Mouse (Mus musculus) kidney, postnatal 0 days (tissue): ENCODE measurements at regions not wholly inside any gene's neighbourhood (a gene's known extent, or its start where the extent isn't known, plus 50 kb on each side); places are given as distances from the start of the nearest gene placed in this dataset.
A peak's percentile ranks its signal among the peaks of the same experiment; 100 is the strongest.
"Not testable (repeated sequence)": the region's sequence is repeated elsewhere in the genome, so short reads cannot be mapped to it uniquely, and the experiment has no call there.

ENCODE experiments used
- ATAC-seq: fragments of 200-750 bp; cut with Nextera tagmentation; replicated peaks from 2 replicates; pipeline ENCODE4 v1.8.0; 2017; ENCODE audit warnings: low read depth, moderate number of reproducible peaks, moderate TSS enrichment, moderate library complexity; ENCODE audit not compliant: low FRiP score
- DNase-seq: peaks from one replicate; pipeline ENCODE4 v3.0.0-alpha.2; 2016; ENCODE audit warnings: low spot score
- H3K27ac ChIP-seq: fragments of 300-500 bp; sonication (generic); 2 replicates; pipeline ENCODE4 v1.5.1; 2014; ENCODE audit warnings: mild to moderate bottlenecking
- H3K27me3 ChIP-seq: fragments of 300-500 bp; sonication (generic); 2 replicates; pipeline ENCODE4 v1.6.1; 2014; ENCODE audit warnings: low read length, mixed read lengths; ENCODE audit not compliant: insufficient read depth
- H3K36me3 ChIP-seq: fragments of 300-500 bp; sonication (generic); 2 replicates; pipeline ENCODE4 v1.6.1; 2014; ENCODE audit warnings: low read length, mixed read lengths; ENCODE audit not compliant: insufficient read depth
- H3K4me1 ChIP-seq: fragments of 300-500 bp; sonication (generic); replicated peaks from 2 replicates; pipeline ENCODE4 v1.6.1; 2014; ENCODE audit warnings: antibody characterized with exemption, low read length, mixed read lengths; ENCODE audit not compliant: insufficient read depth
- H3K4me2 ChIP-seq: fragments of 300-500 bp; sonication (generic); 2 replicates; pipeline ENCODE4 v1.6.1; 2014; ENCODE audit warnings: mild to moderate bottlenecking, low read length, moderate library complexity, mixed read lengths
- H3K4me3 ChIP-seq: fragments of 300-500 bp; sonication (generic); replicated peaks from 2 replicates; pipeline ENCODE4 v1.5.1; 2014; ENCODE audit warnings: low read depth, low read length
- H3K9ac ChIP-seq: fragments of 300-500 bp; sonication (generic); 2 replicates; pipeline ENCODE4 v1.6.1; 2014; ENCODE audit warnings: low read depth, low read length
- H3K9me3 ChIP-seq: fragments of 300-500 bp; sonication (generic); replicated peaks from 2 replicates; pipeline ENCODE4 v1.6.1; 2016; ENCODE audit warnings: low read length, inconsistent platforms, mixed read lengths
- CTCF ChIP-seq: IDR thresholded peaks from 2 replicates; pipeline ENCODE4 v1.5.1; 2016; ENCODE audit warnings: antibody characterized with exemption, low read depth, mild to moderate bottlenecking, moderate library complexity
- WGBS: fragments of 180-500 bp; shearing (Covaris S2); extraction: QIAGEN DNeasy Blood & Tissue Kit; methylation state at CpG from one replicate; pipeline ENCODE4 v1.1.7; 2014; 5-methylcytosine and 5-hydroxymethylcytosine counted together

DNA sequence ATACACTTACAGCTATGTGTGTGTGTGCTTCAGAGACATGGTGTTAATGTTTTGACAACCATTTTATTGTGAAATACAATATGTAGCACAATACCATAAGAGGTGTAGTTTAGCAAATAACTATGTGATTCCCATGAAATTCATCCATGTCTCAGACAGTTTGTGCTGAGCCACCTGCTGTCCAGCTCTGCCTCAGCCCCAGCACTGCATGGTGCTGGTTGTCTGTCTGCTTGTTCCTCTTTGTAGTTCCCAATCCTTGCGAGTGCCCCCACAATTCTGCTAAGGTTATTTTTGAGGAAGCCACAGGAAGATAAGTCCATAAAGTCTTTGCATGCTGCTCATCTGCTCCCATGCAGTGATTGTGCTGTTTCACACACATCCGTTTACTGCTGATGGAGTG is 97.8 kb upstream of the Tns3 start:
- H3K36me3 ChIP-seq: no peaks in the 10 kb centered on the region
- 31% methylated on average over 2 of the region's 2 CpGs for WGBS
- no peaks in the 10 kb centered on the region for H3K9me3 ChIP-seq
- H3K9ac ChIP-seq: no peak overlapping the region
- DNase-seq (no peak), ATAC-seq (peak; percentile 52; the same call in 1 of the 2 replicates)
- peaks cover 10% of the 10 kb centered on the region; the same call in 1 of the 2 replicates for H3K4me1 ChIP-seq
- no peak for TF ChIP-seq CTCF
- no peak overlapping the region for H3K4me2 ChIP-seq
- H3K4me3 ChIP-seq: no peak overlapping the region
- no peaks in the 10 kb centered on the region for H3K27me3 ChIP-seq
- H3K27ac ChIP-seq: no peak overlapping the region

DNA sequence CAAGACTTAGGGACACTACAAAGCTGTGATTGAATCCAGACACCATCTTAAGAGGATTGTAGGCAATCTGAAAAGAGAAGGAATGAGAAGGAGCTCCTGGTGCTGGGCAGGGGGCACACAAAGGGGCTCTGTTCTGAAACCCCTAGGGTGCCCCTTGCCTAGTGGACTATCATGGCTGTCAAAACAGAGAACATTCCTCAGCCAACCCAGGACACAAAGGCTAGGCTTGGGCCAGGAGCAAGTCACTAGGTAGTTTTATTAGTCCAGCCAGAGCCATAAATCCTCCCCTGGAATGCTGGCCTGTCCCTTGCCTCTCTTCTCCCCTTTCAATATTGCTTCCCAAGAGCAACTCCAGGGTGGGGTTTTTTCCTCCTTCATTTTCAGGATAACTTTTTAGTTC is 97.3 kb upstream of the Tns3 start:
- H3K4me3 ChIP-seq: no peak overlapping the region
- no peaks in the 10 kb centered on the region for H3K9me3 ChIP-seq
- H3K4me2 ChIP-seq: no peak overlapping the region
- ATAC-seq: peak; percentile 65; the same call in 1 of the 2 replicates
- no peaks in the 10 kb centered on the region for H3K36me3 ChIP-seq
- H3K27ac ChIP-seq: peak overlapping the region; percentile 57
- peak; percentile 90 for DNase-seq
- TF ChIP-seq CTCF: no peak
- H3K9ac ChIP-seq: no peak overlapping the region
- no peaks in the 10 kb centered on the region for H3K27me3 ChIP-seq
- H3K4me1 ChIP-seq: peaks cover 10% of the 10 kb centered on the region; the same call in 1 of the 2 replicates

DNA sequence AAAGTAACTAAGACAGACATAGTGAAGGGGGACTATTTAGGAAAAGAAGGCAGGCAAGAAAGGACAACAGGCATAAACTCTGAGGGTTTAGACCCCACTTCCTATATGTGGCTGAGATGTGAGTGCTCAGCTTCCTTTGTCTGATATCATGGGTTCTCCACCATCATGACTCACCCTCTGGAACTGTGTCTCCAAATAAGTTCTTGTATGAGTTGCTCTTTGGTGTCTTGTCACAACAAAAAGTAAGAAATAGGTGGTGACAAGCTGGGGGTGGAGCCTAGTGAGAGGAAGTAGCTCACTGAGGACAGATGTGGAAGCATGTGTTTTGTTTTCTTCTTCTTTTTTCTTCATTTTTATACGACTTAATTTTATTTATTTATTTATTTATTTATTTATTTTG is 95.5 kb upstream of the Tns3 start:
- ATAC-seq (no peak), DNase-seq (no peak)
- 94% methylated on average over 1 of the region's 1 CpGs for WGBS
- H3K4me3 ChIP-seq: no peak overlapping the region
- H3K4me2 ChIP-seq: no peak overlapping the region
- H3K4me1 ChIP-seq: peaks cover 10% of the 10 kb centered on the region; the same call in 1 of the 2 replicates
- no peaks in the 10 kb centered on the region for H3K9me3 ChIP-seq
- H3K36me3 ChIP-seq: no peaks in the 10 kb centered on the region
- H3K9ac ChIP-seq: no peak overlapping the region
- TF ChIP-seq CTCF: no peak
- no peaks in the 10 kb centered on the region for H3K27me3 ChIP-seq
- H3K27ac ChIP-seq: no peak overlapping the region

DNA sequence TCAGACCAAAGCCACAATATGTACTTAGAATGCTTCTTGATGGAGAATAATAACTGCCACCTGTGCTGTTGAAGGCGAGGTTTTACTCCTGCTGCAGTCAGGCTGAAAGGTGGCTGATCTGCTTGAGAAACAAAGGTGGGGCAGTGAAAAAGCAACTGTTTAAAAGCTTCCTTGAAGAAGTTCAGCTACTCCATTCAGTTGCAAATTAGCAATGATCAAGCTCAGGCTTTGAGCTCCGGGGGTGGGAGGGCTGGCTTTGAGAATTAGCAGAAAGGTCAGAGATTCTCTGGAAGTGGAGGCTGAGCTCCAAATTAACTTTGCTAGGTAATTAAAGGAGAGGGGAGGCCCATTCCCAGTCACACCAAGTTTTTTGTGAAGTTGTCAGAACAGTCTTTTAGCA is 90.2 kb upstream of the Tns3 start:
- H3K27me3 ChIP-seq, H3K27ac ChIP-seq, H3K4me1 ChIP-seq, H3K36me3 ChIP-seq, DNase-seq, H3K4me2 ChIP-seq, ATAC-seq, H3K9me3 ChIP-seq, H3K9ac ChIP-seq, H3K4me3 ChIP-seq: not testable (repeated sequence)
- 55% methylated on average over 2 of the region's 2 CpGs for WGBS

DNA sequence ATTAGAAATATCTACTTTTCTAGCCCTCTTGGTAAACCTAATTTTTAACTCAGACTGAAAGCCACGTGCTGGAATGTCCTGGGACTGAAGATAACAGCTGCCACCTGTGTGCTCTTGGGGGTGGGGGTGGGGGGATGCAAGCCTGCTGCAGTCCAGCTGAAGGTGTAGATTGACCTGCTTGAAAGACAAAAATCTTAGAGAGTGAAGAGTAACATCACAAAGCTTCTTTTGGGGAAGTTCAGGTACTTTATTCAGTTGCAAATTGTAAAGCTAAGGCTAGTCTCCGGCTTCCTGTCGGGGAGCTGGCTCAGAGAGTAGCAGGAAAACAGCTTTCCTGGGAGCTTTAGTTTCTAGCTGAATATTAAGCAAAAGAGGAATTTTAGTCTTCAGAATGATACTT is 71.4 kb upstream of the Tns3 start:
- not testable (repeated sequence) for DNase-seq, H3K36me3 ChIP-seq, H3K9me3 ChIP-seq, ATAC-seq, H3K4me2 ChIP-seq, H3K4me1 ChIP-seq, H3K27ac ChIP-seq, H3K9ac ChIP-seq, H3K4me3 ChIP-seq, H3K27me3 ChIP-seq
- 65% methylated on average over 3 of the region's 3 CpGs for WGBS

DNA sequence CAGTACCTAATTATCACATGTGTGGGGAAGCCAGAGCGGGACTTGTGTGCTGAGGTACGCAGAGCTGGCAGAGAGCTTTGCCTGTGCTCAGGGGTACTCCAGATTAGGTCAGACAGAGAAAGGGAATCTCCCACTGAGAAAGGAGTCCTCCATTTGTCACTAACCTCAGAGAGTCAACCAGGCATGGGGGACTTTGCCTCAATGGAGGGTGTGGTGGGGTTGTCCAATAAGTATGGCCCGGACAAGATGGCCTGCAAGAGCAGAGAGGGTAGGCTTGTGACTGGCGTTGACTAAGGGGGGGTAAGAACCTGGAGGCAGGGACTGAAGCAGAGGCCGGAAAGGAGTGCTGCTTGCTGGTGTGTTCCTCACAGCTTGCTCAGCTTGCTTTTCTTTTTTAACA is 62.7 kb upstream of the Tns3 start:
- Histone ChIP-seq H3K27me3 (no peaks in the 10 kb centered on the region), H3K4me2 (no peak overlapping the region), H3K27ac (no peak overlapping the region), H3K36me3 (no peaks in the 10 kb centered on the region), H3K9me3 (no peaks in the 10 kb centered on the region), H3K4me1 (no peaks in the 10 kb centered on the region), H3K4me3 (no peak overlapping the region), H3K9ac (no peak overlapping the region)
- TF ChIP-seq CTCF: no peak
- WGBS: 91% methylated on average over 5 of the region's 5 CpGs
- DNase-seq (no peak), ATAC-seq (no peak)

DNA sequence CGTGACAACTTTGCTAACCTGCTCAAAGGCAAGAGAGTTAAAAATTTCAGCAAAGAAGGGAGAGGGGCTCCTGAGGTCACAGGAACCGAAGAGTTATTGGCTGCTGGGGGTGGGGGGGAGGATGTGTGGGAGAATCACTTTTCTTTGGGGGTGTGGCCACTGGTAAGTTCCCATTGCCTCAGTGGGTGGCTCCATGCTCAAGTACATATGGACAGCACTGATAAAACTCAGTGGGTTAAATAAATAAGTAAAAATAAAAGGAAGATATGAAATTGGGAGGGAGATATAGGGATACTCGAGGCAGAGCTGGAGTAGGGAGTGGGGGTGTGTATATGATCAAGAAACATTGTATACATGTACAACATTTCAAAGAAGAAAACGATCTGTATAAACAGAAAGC is 61.2 kb upstream of the Tns3 start:
- Histone ChIP-seq H3K9me3 (no peaks in the 10 kb centered on the region), H3K4me3 (no peak overlapping the region), H3K27me3 (no peaks in the 10 kb centered on the region), H3K27ac (no peak overlapping the region), H3K4me1 (no peaks in the 10 kb centered on the region), H3K9ac (no peak overlapping the region), H3K4me2 (no peak overlapping the region), H3K36me3 (no peaks in the 10 kb centered on the region)
- TF ChIP-seq CTCF: no peak
- DNase-seq (no peak), ATAC-seq (no peak)
- WGBS: 62% methylated on average over 4 of the region's 4 CpGs
